Mouse (Mus musculus) cortical plate, adult 2 months (tissue): ENCODE measurements around the gene Tbc1d30.

Experiments
- CTCF ChIP-seq: fragments of 200-500 bp; IDR thresholded peaks from 2 replicates; pipeline ENCODE4 v1.5.1; 2011; ENCODE audit warnings: mild to moderate bottlenecking, control low read depth, low read length; ENCODE audit not compliant: insufficient read depth; ENCODE audit errors: extremely low read depth
- POLR2A ChIP-seq: fragments of 200-500 bp; IDR thresholded peaks from 2 replicates; pipeline ENCODE4 v1.6.1; 2011; ENCODE audit warnings: mild to moderate bottlenecking, low read length, control low read depth; ENCODE audit not compliant: insufficient read depth; ENCODE audit errors: extremely low read depth

DNA sequence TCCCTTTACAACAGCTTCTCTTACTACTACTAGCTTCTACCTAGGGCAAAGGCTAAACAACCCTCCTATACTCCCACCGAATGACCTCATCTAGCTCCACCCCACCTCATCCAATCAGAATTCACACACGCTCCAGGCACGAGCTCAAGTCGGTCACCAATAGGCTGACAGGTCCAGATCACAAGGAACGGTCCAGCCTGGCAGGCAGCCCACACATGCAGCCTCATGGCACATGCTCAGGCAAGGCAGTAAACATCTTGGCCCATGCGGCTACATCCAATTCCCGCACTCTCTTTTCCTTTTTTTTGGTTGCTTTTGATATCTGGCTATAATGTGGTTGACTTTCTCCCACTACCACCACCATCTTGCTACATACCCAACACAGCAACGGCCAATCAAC is 88.9 kb downstream of the Tbc1d30 start:
- TF ChIP-seq CTCF (no peak), POLR2A (no peak)
